Mouse (Mus musculus) heart, postnatal 36 days (tissue): ENCODE measurements around the gene Cep85l. TPM values are rescaled to one million over a fixed set of nuclear protein-coding genes. Genes with fewer than 3 reads are reported as not detected.

ENCODE experiments used
- DNase-seq, 2 experiments: peaks; one replicate each; pipeline ENCODE4 v3.0.0; 2021 to 2022
- intact Hi-C: fragments of 180-260 bp; cut with DNase I; formaldehyde crosslinking; loops from one replicate; pipeline ENCODE4 v1.15.1; 2025
- total RNA-seq, 2 experiments: library from RNA; stranded (reverse); gene quantifications; 2 replicates each; pipeline ENCODE4 v1.2.3; 2021

Gene Cep85l
- total RNA-seq, 2 experiments from 2014 or later: 15.4 to 17.5 TPM

DNA sequence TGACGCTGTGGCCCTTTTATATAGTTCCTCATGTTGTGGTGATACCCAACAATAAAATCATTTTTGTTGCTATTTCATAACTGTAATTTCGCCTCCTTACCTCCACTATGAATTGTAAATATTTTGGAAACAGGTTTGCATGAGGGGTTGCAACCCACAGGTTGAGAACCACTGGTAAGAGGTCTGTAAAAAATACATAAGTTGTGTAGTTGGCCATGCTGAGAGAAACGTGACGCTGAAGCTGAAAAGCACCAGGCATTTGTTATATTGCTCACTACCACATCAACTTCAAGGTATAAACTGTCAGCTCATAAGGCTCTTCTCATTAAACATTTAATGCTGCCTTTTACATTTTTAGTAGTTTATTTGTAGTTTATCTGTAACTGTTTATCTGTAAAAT, 34.2 kb downstream of the Cep85l start:
- no peak for DNase-seq
- intact Hi-C loops: no loop called here

DNA sequence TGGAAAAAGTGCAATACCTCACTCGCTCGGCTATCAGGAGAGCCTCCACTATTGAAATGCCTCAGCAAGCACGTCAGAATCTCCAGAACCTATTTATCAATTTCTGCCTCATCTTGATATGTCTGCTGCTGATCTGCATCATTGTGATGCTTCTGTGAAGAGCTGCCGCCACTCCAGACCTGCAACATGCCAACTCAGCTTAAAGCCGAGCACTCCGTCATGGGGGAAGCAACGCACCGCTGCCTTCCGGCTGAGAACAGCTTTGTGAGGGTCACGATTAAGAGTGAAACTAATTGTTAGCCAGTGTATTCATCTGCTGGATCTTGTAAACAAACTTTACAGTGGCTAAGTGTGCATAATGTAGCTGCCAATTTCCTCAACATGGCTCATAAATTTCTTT, 35.9 kb downstream of the Cep85l start:
- DNase-seq: no peak
- intact Hi-C loops: loop anchor here (5.0 kb wide), 1 partner anchor 37 kb away; no protein-coding TSS in a partner anchor

DNA sequence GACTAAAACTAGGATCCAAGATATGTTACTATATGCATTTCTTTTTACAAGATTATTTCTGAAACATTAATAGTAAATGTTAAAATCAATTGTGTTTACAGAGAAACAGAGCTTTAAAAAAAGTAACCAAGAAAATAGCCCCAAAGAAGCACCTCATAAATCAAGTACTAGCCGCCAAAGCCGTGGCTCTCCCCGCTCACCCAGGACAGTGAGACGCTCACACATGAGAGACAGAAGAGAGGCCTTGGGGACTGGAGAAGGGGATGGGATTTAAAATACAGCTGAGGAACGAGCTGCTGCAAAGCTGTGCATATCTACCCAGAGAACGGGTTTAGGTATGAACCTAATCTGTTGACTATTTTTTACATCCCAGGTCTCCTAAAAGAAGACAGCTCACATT, 36.4 kb downstream of the Cep85l start:
- intact Hi-C loops: loop anchor here (5.0 kb wide), 1 partner anchor 36 kb away; no protein-coding TSS in a partner anchor
- DNase-seq: no peak

DNA sequence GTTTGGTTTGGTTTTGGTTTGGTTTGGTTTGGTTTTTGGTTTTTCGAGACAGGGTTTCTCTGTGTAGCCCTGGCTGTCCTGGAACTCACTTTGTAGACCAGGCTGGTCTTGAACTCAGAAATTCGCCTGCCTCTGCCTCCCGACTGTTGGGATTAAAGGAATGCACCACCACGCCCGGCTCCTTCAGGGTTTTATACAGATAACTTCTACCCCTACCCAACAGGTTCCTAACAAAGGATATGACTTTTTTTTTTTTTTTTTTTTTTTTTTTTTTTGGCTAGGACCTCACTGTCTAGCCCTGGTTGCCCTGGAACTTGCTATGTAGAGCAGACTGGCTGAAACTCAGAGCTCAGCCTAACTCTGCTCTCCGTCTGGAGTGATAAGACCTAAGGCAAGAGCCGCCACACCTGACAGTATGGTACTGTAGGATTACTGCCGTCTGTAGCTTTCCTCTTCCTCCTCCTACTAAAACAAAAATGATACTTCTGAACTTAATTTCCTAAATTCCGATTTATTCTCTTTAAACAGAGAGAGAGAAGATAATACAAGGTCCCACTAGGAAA, 37.5 kb downstream of the Cep85l start:
- intact Hi-C loops: loop anchor here (5.0 kb wide), 1 partner anchor 35 kb away; no protein-coding TSS in a partner anchor
- DNase-seq: no peak

GRCm38 (mm10) chr10:53341288-53341965, 38.3 kb downstream of the Cep85l start:
- intact Hi-C loops: loop anchor here (1.0 to 5.0 kb wide), 2 partner anchors 34 to 226 kb away; no protein-coding TSS in a partner anchor
- no peak for DNase-seq

DNA sequence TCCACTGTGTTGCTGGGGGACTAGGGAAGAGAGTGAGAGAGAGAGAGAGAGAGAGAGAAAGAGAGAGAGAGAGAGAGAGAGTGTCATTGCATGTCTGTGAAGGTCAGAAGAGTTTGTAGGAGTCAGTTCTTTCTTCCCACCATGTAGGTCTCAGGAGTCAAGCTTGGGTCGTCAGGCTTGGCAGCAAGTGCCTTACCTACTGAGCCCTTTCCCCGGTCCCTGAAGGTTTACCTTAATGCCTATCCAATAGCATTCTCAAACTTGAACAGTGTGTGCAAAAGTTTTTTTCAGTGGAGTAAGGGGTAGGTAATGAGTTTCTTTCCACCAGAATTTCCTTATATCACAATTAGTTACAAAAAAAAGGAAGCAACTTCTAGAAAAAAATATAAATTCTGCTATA, 40.7 kb downstream of the Cep85l start:
- DNase-seq: no peak
- intact Hi-C loops: no loop called here

DNA sequence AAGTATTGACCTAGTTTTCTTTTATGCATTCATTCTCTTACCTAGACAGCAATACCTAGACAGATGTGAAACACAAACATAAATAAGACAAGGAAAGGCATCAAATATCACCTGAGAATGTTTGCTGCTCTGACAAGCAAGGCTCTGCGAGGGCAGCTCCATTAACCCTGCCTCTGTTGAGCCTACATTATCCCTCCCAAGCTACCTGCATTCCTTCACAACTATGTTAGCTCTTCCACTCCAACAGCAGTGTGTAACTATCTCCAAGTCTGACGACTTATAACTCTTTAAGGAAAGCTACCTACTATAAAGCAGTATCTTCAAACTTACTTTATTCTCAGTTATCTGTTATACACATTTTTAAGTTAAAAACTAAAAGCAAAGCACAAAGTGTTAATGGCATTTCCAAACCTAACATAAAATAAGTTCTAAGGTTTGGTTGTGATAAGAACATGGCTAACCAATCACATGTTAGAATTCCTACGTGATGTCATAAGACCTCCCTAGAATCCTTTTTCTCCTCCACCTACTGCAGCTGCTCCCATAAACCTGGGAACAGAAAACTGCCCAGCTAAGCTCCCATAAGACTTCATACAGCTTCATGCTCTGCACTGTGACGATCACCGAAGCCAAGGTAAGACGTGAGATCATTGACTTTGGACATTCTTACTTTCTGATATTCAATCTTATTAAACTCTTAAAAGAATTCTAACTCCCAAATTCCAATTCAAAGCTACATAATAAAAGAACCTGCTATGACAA, 42.4 kb downstream of the Cep85l start, which contains the start of gene Pln:
Pln (plus strand) TSS at position 506 of the 762 bp plus-strand sequence.
- intact Hi-C loops: no loop called here
- no peak for DNase-seq

- DNase-seq: no peak
- intact Hi-C loops: no loop called here
Observed at GRCm38 (mm10) chr10:53335974-53336373, 43.8 kb downstream of the Cep85l start.

GRCm38 (mm10) chr10:53335266-53335665, 44.5 kb downstream of the Cep85l start:
- no peak for DNase-seq
- intact Hi-C loops: no loop called here

DNA sequence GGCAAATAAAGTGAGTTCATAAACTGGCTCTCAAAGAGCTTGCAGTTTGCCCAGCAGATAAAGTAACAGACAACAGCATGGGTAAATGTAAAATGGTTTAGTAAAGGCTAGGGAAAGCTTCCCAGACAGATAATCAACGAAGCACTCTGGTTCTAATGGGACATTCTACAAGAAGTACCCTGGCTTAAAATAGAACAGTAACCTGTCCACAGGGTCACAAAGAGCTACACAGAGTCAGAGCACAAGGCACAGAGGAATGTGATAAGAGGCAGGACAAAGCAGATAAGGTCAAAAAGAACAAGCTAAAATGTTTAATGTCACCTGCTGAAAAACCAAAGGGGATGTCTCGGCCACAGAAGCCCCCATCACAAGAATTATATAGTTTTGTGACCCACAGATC, 47.0 kb downstream of the Cep85l start:
- no peak for DNase-seq
- intact Hi-C loops: no loop called here

- no peak for DNase-seq
- intact Hi-C loops: no loop called here
Observed at GRCm38 (mm10) chr10:53329257-53329656, 50.5 kb downstream of the Cep85l start.

DNA sequence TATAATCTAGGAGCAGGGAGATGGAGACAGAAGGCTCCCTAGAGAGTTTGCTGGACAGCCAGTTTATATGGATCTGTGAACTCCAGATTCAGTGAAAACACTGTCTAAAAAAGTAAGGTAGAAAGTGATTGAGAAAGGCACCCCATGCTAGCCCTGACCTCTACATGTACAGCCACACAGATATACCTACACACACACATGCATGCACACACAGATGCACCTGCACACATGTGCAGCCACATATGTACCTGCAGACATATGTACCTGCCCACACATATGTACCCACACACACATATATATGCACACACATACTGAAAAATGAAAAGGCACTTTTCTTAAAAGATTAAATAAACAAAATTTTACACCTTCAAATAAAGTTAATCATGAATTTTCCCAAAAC, 53.4 kb downstream of the Cep85l start:
- intact Hi-C loops: no loop called here
- DNase-seq: no peak

DNA sequence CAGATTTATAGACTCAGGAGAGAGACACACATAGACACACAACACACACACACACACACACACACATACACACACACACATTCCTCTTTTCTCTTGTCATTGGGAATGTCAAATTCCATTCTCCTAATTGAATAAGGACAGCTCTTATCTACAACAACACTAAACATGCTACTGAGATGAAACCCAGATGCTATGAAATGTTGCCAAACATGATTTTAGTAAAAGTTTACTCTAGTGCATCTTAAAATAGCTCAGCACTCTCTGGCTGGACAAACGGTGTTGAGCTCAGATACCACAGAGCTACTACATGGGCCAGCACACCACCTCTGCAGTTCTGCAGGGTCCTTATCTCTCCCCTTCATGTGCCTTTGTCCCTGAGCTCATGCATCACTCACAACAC, 55.1 kb downstream of the Cep85l start:
- intact Hi-C loops: loop anchor here (2.0 kb wide), 1 partner anchor 148 kb away; no protein-coding TSS in a partner anchor
- no peak for DNase-seq

GRCm38 (mm10) chr10:53323367-53323766, 56.4 kb downstream of the Cep85l start:
- no peak for DNase-seq
- intact Hi-C loops: no loop called here

- no peak for DNase-seq
- intact Hi-C loops: loop anchor here (2.0 to 10.0 kb wide), 3 partner anchors 36 to 772 kb away; no protein-coding TSS in a partner anchor
Observed at GRCm38 (mm10) chr10:53306674-53307073, 73.1 kb downstream of the Cep85l start.

DNA sequence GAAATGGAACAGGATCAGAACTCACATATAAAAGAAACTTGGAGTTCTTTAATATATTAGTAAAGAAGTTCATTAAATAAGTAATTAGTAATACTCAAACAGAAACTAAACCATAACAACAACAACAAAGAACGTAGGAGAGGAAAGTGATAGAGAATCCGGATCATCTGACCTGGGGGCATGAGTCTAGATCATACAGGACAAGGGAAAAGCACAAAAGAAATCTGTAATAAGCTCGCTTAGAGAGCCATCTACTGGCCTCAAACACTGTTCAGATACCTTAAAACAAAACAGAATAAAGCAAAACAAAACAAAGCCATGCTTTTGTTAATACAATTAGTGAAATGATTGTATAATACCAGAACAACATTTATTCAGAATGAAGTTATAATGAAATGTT, 73.9 kb downstream of the Cep85l start:
- intact Hi-C loops: loop anchor here (2.0 to 10.0 kb wide), 3 partner anchors 36 to 771 kb away; no protein-coding TSS in a partner anchor
- DNase-seq: no peak

DNA sequence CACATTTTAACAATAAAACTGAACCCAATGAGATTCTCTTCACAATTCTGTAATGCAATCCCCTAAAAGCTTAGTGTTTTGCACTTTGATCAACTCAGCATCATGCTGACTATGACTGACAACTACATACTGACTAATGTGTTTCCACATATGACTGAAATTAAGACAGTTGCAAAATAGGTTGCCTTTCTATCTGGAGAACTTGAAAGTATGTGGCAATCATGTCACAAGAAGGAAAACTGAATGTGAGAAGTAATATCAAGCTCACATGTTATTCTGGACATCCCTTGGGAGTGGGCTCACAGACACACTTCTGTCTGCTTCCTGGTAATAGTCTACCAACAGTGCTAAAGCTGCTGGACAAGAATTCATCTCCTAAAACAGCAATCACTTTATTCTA, 94.6 kb downstream of the Cep85l start:
- DNase-seq: no peak
- intact Hi-C loops: no loop called here

GRCm38 (mm10) chr10:53272228-53272627, 107.5 kb downstream of the Cep85l start:
- intact Hi-C loops: no loop called here
- DNase-seq: no peak

DNA sequence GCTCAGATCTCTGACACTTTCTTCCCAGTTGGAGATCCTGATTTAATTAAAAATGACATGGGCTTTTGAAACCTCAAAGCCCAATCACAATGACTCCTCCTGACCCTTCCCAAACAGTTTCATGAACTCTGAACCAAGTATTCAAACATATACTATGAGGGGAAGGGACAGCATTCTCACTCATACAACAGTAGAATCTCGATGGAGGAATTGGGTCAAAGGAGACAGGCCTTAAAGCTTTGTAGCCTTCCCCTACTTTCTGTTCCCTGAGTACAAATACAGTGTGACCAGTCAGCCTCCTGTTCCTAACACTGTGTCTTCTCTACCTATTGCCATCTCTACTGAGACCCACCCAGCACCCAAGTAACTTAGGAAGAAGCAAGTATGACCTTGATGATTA, 117.7 kb downstream of the Cep85l start:
- intact Hi-C loops: no loop called here

GRCm38 (mm10) chr10:53235381-53235780, 144.4 kb downstream of the Cep85l start:
- no peak for DNase-seq
- intact Hi-C loops: no loop called here

More for the DNA sequence above, 117.7 kb downstream of the Cep85l start:
- no peak for DNase-seq

- DNase-seq: no peak
Observed at GRCm38 (mm10) chr10:53234683-53235082, 145.1 kb downstream of the Cep85l start.

More at GRCm38 (mm10) chr10:53234683-53235082, 145.1 kb downstream of the Cep85l start:
- intact Hi-C loops: no loop called here
